15 mouse cellular contexts compared by ENCODE assay signal in genomic region chr15:93812011-93812410, GRCm38 (mm10).
"Had no signal": no experiment of that assay in that cellular context is flagged by ENCODE, and none has a peak within 500 bp of the region (broad histone marks: within the 10 kb centered on the region; RNA-seq: fewer than 3 reads in every experiment).

No protein-coding gene starts in this region.

- H3K4me3 ChIP-seq: liver, embryonic 13.5 days; midbrain, embryonic 10.5 days; midbrain, embryonic 13.5 days; myocyte; stomach, embryonic 15.5 days had no signal

- H3K9me3 ChIP-seq: liver, embryonic 13.5 days; midbrain, embryonic 10.5 days; midbrain, embryonic 13.5 days; stomach, embryonic 15.5 days had no signal

- H3K9ac ChIP-seq: liver, embryonic 13.5 days; lung, embryonic 14.5 days; midbrain, embryonic 13.5 days; stomach, embryonic 15.5 days had no signal

- DNase-seq: kidney, adult 2 months; kidney, postnatal 36 days; liver, embryonic 13.5 days; lung, embryonic 14.5 days; right cerebral cortex, adult 18-20 months; right cerebral cortex, postnatal 14 days; spleen, adult 18-20 months; thymus, postnatal 25 days had no signal

- H3K36me3 ChIP-seq: liver, embryonic 13.5 days; midbrain, embryonic 10.5 days; midbrain, embryonic 13.5 days; stomach, embryonic 15.5 days had no signal

- H3K27me3 ChIP-seq: liver, embryonic 13.5 days; midbrain, embryonic 13.5 days; stomach, embryonic 15.5 days had no signal

- ATAC-seq: lung, postnatal 0 days; midbrain, embryonic 13.5 days; midbrain, embryonic 16.5 days had no signal

- H3K27ac ChIP-seq: liver, embryonic 13.5 days; macrophage; midbrain, embryonic 10.5 days; midbrain, embryonic 13.5 days; stomach, embryonic 15.5 days had no signal

- H3K4me2 ChIP-seq: liver, embryonic 13.5 days; lung, embryonic 14.5 days; midbrain, embryonic 13.5 days; stomach, embryonic 15.5 days had no signal

- H3K4me1 ChIP-seq: liver, embryonic 13.5 days; midbrain, embryonic 10.5 days; midbrain, embryonic 13.5 days; stomach, embryonic 15.5 days had no signal
